Mouse (Mus musculus) kidney, postnatal 14 days (tissue): ENCODE results near the gene Maml2.
"Not testable (repeated sequence)": the region's sequence is repeated elsewhere in the genome, so short reads cannot be mapped to it uniquely, and the experiment has no call there.

Experiments
- DNase-seq: peaks from one replicate; pipeline ENCODE4 v3.0.0; 2022; ENCODE audit warnings: mixed read lengths

The Maml2 gene

GRCm38 (mm10) chr9:13686977-13687659 lies 389.4 kb downstream of the Maml2 start:
- DNase-seq, result peak; percentile 11

GRCm38 (mm10) chr9:13688997-13689396 lies 391.2 kb downstream of the Maml2 start:
- no peak for DNase-seq

- no peak for DNase-seq
Observed at GRCm38 (mm10) chr9:13690321-13690720, 392.6 kb downstream of the Maml2 start.

- DNase-seq, result no peak
Observed at GRCm38 (mm10) chr9:13693693-13694284, 396.0 kb downstream of the Maml2 start.

GRCm38 (mm10) chr9:13694293-13694692 lies 396.5 kb downstream of the Maml2 start:
- peak; percentile 62 for DNase-seq

- no peak for DNase-seq
Observed at GRCm38 (mm10) chr9:13697041-13697811, 399.5 kb downstream of the Maml2 start.

GRCm38 (mm10) chr9:13697869-13698268 lies 400.1 kb downstream of the Maml2 start:
- no peak for DNase-seq

- no peak for DNase-seq
Observed at GRCm38 (mm10) chr9:13699061-13699780, 401.5 kb downstream of the Maml2 start.

GRCm38 (mm10) chr9:13699781-13700116 lies 402.0 kb downstream of the Maml2 start:
- DNase-seq, result no peak

- DNase-seq, result no peak
Observed at GRCm38 (mm10) chr9:13701773-13702172, 404.0 kb downstream of the Maml2 start.

- DNase-seq, result no peak
Observed at GRCm38 (mm10) chr9:13703100-13703499, 405.3 kb downstream of the Maml2 start.

- DNase-seq, result no peak
Observed at GRCm38 (mm10) chr9:13704917-13705316, 407.2 kb downstream of the Maml2 start.

- DNase-seq, result no peak
Observed at GRCm38 (mm10) chr9:13707066-13707555, 409.4 kb downstream of the Maml2 start.

- DNase-seq, result no peak
Observed at GRCm38 (mm10) chr9:13709436-13709835, 411.7 kb downstream of the Maml2 start.

- DNase-seq, result not testable (repeated sequence)
Observed at GRCm38 (mm10) chr9:13715891-13716290, 418.1 kb downstream of the Maml2 start.

- peak; percentile 85 for DNase-seq
Observed at GRCm38 (mm10) chr9:13716316-13717099, 418.8 kb downstream of the Maml2 start.

GRCm38 (mm10) chr9:13748404-13748797 lies 450.6 kb downstream of the Maml2 start, which contains the start of gene Mtmr2:
Mtmr2 (plus strand) TSS chr9:13748410.
- no peak for DNase-seq

- peak; percentile 97 for DNase-seq
Observed at GRCm38 (mm10) chr9:13748798-13749674, 451.3 kb downstream of the Maml2 start.

- DNase-seq, result no peak
Observed at GRCm38 (mm10) chr9:13749675-13749998, 451.9 kb downstream of the Maml2 start.

GRCm38 (mm10) chr9:13752543-13752942 lies 454.8 kb downstream of the Maml2 start:
- DNase-seq, result peak; percentile 47
